Mouse (Mus musculus) midbrain, postnatal 0 days (tissue): Measurements from ENCODE around the gene Gdf11. TPM values are rescaled to one million over a fixed set of nuclear protein-coding genes. Genes with fewer than 3 reads are reported as not detected.
A peak's percentile ranks its signal among the peaks of the same experiment; 100 is the strongest.

Experiments used
- ATAC-seq: fragments of 200-750 bp; cut with Nextera tagmentation; 2 replicates; pipeline ENCODE4 v1.8.0; 2017; ENCODE audit warnings: moderate number of reproducible peaks, mild to moderate bottlenecking, moderate TSS enrichment, moderate library complexity; ENCODE audit not compliant: low FRiP score
- DNase-seq: peaks from one replicate; pipeline ENCODE4 v3.0.0-alpha.2; 2015; ENCODE audit warnings: low spot score
- H3K27ac ChIP-seq: fragments of 300-500 bp; sonication (generic); 2 replicates; pipeline ENCODE4 v1.5.1; 2014; ENCODE audit warnings: low read depth, mild to moderate bottlenecking, low read length, mixed read lengths
- H3K27me3 ChIP-seq: fragments of 300-500 bp; sonication (generic); 2 replicates; pipeline ENCODE4 v1.6.1; 2014; ENCODE audit warnings: low read length, control low read depth, mixed read lengths; ENCODE audit not compliant: insufficient read depth
- H3K36me3 ChIP-seq: fragments of 300-500 bp; sonication (generic); 2 replicates; pipeline ENCODE4 v1.6.1; 2014; ENCODE audit warnings: low read length, control low read depth, mixed read lengths; ENCODE audit not compliant: insufficient read depth
- H3K4me1 ChIP-seq: fragments of 300-500 bp; sonication (generic); 2 replicates; pipeline ENCODE4 v1.6.1; 2014; ENCODE audit warnings: mild to moderate bottlenecking, control low read depth, antibody characterized with exemption, low read length, mixed read lengths; ENCODE audit not compliant: insufficient read depth
- H3K4me2 ChIP-seq: fragments of 300-500 bp; sonication (generic); 2 replicates; pipeline ENCODE4 v1.6.1; 2014; ENCODE audit warnings: low read depth, mild to moderate bottlenecking, low read length, mixed read lengths; ENCODE audit not compliant: poor library complexity, severe bottlenecking
- H3K4me3 ChIP-seq: fragments of 300-500 bp; sonication (generic); 2 replicates; pipeline ENCODE4 v1.5.1; 2014; ENCODE audit warnings: low read depth, mild to moderate bottlenecking, low read length, moderate library complexity
- H3K9ac ChIP-seq: fragments of 300-500 bp; sonication (generic); replicated peaks from 2 replicates; pipeline ENCODE4 v1.6.1; 2014; ENCODE audit warnings: mild to moderate bottlenecking, low read length, moderate library complexity, mixed read lengths; ENCODE audit not compliant: poor library complexity, severe bottlenecking
- H3K9me3 ChIP-seq: fragments of 300-500 bp; sonication (generic); 2 replicates; pipeline ENCODE4 v1.6.1; 2016; ENCODE audit warnings: low read length, control low read depth
- CTCF ChIP-seq: IDR thresholded peaks from 2 replicates; pipeline ENCODE4 v1.5.1; 2016; ENCODE audit warnings: antibody characterized with exemption, mild to moderate bottlenecking
- WGBS: fragments of 180-500 bp; shearing (Covaris S2); extraction: QIAGEN DNeasy Blood & Tissue Kit; methylation state at CpG from one replicate; pipeline ENCODE4 v1.1.7; 2014; 5-methylcytosine and 5-hydroxymethylcytosine counted together
- polyA plus RNA-seq: library from polyadenylated mRNA; unstranded; fragments of >200 nt; fragmentation: Nextera tagmentation; extraction: Ambion mirVana; gene quantifications from 2 replicates; pipeline ENCODE4 v1.2.1, GENCODE M21; 2015
- total RNA-seq: library from RNA; depleted of rRNA; stranded (reverse); fragments of >200 nt; gene quantifications from 2 replicates; pipeline ENCODE4 v1.2.3, GENCODE M21; 2014

Gdf11 gene
- total and polyA plus RNA-seq, 2 experiments from 2014 or later: 7.5 to 22.4 TPM

DNA sequence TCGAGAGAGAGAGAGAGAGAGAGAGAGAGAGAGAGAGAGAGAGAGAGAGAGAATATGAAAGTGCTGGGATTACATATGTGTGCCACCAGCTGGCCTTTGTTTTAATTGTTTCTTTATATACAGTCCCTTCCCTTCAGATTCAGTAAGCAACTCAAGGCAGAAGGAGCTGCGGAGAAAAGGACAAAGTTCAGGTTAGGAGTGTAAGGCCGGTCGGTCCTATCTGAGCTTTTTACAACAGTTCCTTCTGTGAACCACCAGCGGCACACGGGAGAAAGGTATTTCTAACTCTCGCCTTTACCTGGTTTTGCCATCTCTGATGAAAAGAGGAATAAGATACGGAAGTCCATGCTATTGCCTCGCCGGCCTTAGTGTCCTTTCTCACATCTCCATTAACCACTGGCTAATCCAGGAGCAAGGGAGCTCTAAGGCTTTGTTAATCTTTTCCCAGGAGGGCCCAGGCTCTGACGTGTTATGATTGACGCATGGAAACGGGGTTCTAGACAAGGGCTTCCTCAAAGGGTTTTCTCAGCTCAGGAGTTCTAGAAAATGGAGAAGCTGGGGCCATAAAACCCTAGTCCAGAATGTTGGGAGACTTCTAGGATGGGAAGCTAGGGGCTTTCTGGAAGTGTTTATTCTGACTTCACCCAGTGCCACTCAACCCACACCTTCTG, 17.4 kb upstream of the Gdf11 start:
- no peak for DNase-seq
- peak overlapping the region; percentile 77; the same call in 1 of the 2 replicates for H3K9ac ChIP-seq
- H3K9me3 ChIP-seq: no peaks in the 10 kb centered on the region
- no peak for ATAC-seq
- no peaks in the 10 kb centered on the region for H3K27me3 ChIP-seq
- H3K4me3 ChIP-seq: peak overlapping the region; percentile 83
- no peak for TF ChIP-seq CTCF
- H3K4me2 ChIP-seq: peak overlapping the region; percentile 73
- 53% methylated on average over 13 of the region's 13 CpGs for WGBS
- H3K27ac ChIP-seq: peak overlapping the region; percentile 49
- H3K36me3 ChIP-seq: no peaks in the 10 kb centered on the region
- H3K4me1 ChIP-seq: peaks cover 5% of the 10 kb centered on the region; the same call in 1 of the 2 replicates

DNA sequence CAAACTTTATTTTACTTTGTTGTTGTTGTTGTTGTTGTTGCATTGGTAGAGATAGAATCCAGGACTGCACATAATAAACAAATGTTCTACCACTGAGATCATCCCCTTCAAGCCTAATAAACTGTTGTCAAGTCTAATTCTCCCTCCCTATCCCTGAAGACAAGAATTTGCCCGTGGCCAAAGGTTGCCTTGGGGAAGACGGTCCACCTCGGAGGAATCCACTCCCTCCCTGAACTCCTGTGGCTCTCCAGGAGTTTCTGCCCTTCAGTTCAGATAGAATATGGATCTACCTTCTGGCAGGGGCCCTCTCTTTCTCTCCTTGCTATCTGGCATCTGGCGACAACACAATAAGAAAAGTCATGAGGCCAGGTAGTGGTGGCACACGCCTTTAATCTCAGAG, 13.3 kb upstream of the Gdf11 start:
- no peak overlapping the region for H3K4me2 ChIP-seq
- H3K9ac ChIP-seq: no peak overlapping the region
- H3K4me1 ChIP-seq: no peaks in the 10 kb centered on the region
- WGBS: 72% methylated on average over 5 of the region's 5 CpGs
- no peak for DNase-seq
- TF ChIP-seq CTCF: no peak
- H3K4me3 ChIP-seq: no peak overlapping the region
- no peak for ATAC-seq
- no peaks in the 10 kb centered on the region for H3K36me3 ChIP-seq
- H3K27ac ChIP-seq: no peak overlapping the region
- H3K27me3 ChIP-seq: no peaks in the 10 kb centered on the region
- H3K9me3 ChIP-seq: no peaks in the 10 kb centered on the region

DNA sequence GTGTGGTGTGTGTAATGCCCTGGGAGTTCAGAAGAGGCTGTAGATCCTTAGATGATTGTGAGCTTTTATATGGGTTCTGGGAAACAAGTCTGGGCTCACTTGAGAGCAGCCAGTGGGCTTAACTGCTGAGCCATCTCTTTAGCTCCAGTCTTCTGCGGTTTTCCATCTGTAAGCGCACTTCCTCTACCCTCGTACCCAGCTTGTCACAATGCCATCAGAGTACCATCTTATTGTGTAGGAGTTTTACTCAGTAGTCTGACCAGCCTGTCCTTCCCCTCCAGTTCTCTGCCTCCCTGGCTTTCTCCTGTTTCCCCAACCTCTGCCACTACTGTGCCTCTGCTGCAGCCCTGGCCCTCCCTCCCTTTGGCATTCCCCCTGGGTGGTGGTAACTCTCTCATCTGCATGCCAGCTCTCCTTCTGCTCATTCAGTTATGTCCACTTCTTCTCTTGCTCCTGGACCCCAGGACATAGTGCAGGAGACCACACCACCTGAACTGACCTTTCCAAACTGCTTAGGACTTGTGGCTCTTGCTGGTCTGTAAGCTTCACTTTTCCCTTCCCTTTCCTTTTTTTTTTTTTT, 11.0 kb upstream of the Gdf11 start:
- Histone ChIP-seq H3K9me3 (no peaks in the 10 kb centered on the region), H3K4me1 (no peaks in the 10 kb centered on the region), H3K36me3 (no peaks in the 10 kb centered on the region), H3K27ac (no peak overlapping the region), H3K4me2 (no peak overlapping the region), H3K27me3 (no peaks in the 10 kb centered on the region), H3K9ac (no peak overlapping the region), H3K4me3 (no peak overlapping the region)
- DNase-seq (no peak), ATAC-seq (no peak)
- no peak for TF ChIP-seq CTCF
- WGBS: 71% methylated on average over 3 of the region's 3 CpGs

DNA sequence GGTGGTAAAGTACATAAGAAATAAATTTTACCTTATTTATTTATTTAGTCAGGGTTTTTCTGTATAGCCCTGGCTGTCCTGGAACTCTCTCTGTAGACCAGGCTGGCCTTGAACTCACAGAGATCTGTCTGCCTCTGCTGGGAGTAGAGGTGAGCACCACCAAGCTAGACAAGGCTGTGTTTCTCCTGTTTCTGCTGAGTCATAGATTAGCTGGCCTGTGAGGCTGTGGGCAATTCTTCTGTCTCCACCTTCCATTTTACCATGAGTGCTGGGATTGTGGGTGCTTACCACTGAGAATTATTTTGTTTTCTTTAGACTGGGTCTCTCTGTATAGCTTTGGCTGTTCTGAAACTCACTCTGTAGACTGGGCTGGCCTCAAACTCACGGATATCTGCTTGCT, 9.9 kb upstream of the Gdf11 start:
- DNase-seq: no peak
- ATAC-seq: no peak
- WGBS: 81% methylated on average over 1 of the region's 1 CpGs
- Histone ChIP-seq H3K9ac (no peak overlapping the region), H3K4me2 (no peak overlapping the region), H3K27me3 (0 out of 2 replicates have a peak, but pooled peaks cover 4% of the 10 kb centered on the region), H3K36me3 (no peaks in the 10 kb centered on the region), H3K4me1 (no peaks in the 10 kb centered on the region), H3K9me3 (no peaks in the 10 kb centered on the region), H3K4me3 (no peak overlapping the region), H3K27ac (no peak overlapping the region)
- TF ChIP-seq CTCF: no peak

DNA sequence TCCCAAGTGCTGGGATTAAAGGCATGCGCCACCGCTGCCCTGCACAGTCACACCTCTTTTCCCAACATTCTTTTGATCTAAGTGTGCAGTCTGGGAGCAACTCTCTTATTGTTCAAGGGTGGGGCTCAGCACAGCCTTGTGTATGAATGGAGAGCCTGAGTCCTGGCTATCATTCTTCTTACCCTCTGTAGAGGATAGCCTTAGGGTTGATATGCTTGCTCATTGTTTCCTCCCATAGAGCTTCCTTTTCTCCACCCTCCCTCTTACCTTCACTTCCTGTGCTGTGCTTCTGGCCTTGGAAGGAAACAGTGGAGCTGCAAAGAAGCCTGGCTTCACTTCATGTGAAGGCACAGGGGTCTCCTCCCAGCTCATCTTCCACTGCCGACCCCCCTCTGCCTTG, 9.2 kb upstream of the Gdf11 start, which contains the start of gene Cd63:
TSS of gene Cd63 (plus strand) at position 292 of the 400 bp plus-strand sequence.
- Histone ChIP-seq H3K9ac (no peak within 1 kb of the TSS), H3K27ac (no peak within 1 kb of the TSS), H3K36me3 (no peaks in the 10 kb centered on the region), H3K4me2 (no peak within 1 kb of the TSS), H3K9me3 (no peaks in the 10 kb centered on the region), H3K4me1 (no peaks in the 10 kb centered on the region), H3K4me3 (no peak within 1 kb of the TSS), H3K27me3 (peaks cover 9% of the 10 kb centered on the region; the same call in 1 of the 2 replicates)
- WGBS: 85% methylated on average over 3 of the region's 3 CpGs
- no peak for TF ChIP-seq CTCF
- no peak for DNase-seq
- no peak for ATAC-seq

DNA sequence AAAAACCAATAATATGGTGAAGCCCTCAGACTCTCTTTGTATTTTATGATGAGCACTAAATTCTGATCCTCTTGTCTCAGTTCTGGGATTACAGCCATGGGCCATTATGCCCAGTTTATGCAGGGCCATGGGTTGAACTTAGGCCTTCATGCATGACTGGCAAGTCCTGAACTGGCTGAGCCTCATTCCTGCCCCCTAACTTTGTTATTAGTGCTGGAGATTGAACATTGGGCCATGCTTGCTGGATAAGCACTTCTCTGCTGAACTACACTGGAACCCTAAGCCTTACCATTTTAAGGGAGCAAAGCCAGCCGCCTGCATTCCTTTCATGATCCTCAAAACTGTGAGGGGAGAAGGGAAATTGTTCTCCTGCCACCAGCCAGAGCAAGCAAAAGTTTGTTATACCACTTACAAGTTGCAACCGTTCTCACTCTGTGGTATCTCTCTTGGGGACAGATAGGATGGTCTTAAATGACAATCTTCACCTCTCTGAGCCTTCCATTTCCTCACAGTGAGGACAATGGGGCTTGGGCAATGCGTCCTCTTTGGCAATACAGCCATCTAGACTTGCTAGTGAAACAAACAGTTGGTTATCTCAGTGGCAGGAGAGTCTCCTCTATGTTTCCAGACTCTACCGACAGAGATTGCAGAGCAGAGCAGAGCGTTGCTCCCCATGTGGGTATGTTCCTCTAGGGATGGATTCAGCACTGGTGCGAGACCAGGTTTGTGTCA, 8.4 kb upstream of the Gdf11 start:
- no peaks in the 10 kb centered on the region for H3K36me3 ChIP-seq
- H3K4me2 ChIP-seq: no peak overlapping the region
- no peak overlapping the region for H3K27ac ChIP-seq
- 83% methylated on average over 6 of the region's 6 CpGs for WGBS
- ATAC-seq (no peak), DNase-seq (no peak)
- no peaks in the 10 kb centered on the region for H3K4me1 ChIP-seq
- H3K27me3 ChIP-seq: peaks cover 10% of the 10 kb centered on the region; the same call in 1 of the 2 replicates
- TF ChIP-seq CTCF: no peak
- H3K9ac ChIP-seq: no peak overlapping the region
- H3K4me3 ChIP-seq: no peak overlapping the region
- H3K9me3 ChIP-seq: no peaks in the 10 kb centered on the region
